Mouse (Mus musculus) CD4-positive helper T cell, adult 2 months (primary cell): ENCODE results near the gene Olfr541.
"Not testable (repeated sequence)": the region's sequence is repeated elsewhere in the genome, so short reads cannot be mapped to it uniquely, and the experiment has no call there.

Experiments
- DNase-seq: peaks from one replicate; pipeline ENCODE4 v3.0.0-alpha.2; 2012; ENCODE audit warnings: low read depth, missing footprints, low spot score

The Olfr541 gene

GRCm38 (mm10) chr7:140696967-140697366 is at the start of gene Olfr541:
Gene Olfr541 (plus strand): TSS chr7:140697267.
- DNase-seq: no peak

GRCm38 (mm10) chr7:140659630-140660029 is 37.4 kb upstream of the Olfr541 start, which contains the start of gene Olfr539:
Gene Olfr539 (plus strand): TSS chr7:140659930.
- DNase-seq: no peak

- DNase-seq: not testable (repeated sequence)
These were observed 26.4 kb upstream of the Olfr541 start for GRCm38 (mm10) chr7:140670693-140671092.

GRCm38 (mm10) chr7:140675863-140676262 is 21.2 kb upstream of the Olfr541 start:
- DNase-seq: no peak

- not testable (repeated sequence) for DNase-seq
These were observed 17.5 kb upstream of the Olfr541 start for GRCm38 (mm10) chr7:140679591-140679990.

GRCm38 (mm10) chr7:140681651-140682050 is 15.4 kb upstream of the Olfr541 start, which contains the start of gene Olfr45:
Gene Olfr45 (plus strand): TSS chr7:140681951.
- DNase-seq: no peak

- no peak for DNase-seq
These were observed 9.3 kb downstream of the Olfr541 start for GRCm38 (mm10) chr7:140706348-140706747.

- no peak for DNase-seq
These were observed 10.6 kb downstream of the Olfr541 start for GRCm38 (mm10) chr7:140707536-140708284.

GRCm38 (mm10) chr7:140717155-140718055 is 20.3 kb downstream of the Olfr541 start:
- no peak for DNase-seq

- no peak for DNase-seq
These were observed 24.0 kb downstream of the Olfr541 start for GRCm38 (mm10) chr7:140721095-140721494.

GRCm38 (mm10) chr7:140725558-140725957 is 28.5 kb downstream of the Olfr541 start:
- DNase-seq: no peak

GRCm38 (mm10) chr7:140733162-140733561 is 36.1 kb downstream of the Olfr541 start:
- DNase-seq: no peak

GRCm38 (mm10) chr7:140747402-140747801 is 50.3 kb downstream of the Olfr541 start:
- no peak for DNase-seq

- no peak for DNase-seq
These were observed 51.2 kb downstream of the Olfr541 start for GRCm38 (mm10) chr7:140748116-140748826.

- DNase-seq: no peak
These were observed 51.7 kb downstream of the Olfr541 start for GRCm38 (mm10) chr7:140748827-140749160.

GRCm38 (mm10) chr7:140754556-140754955 is 57.5 kb downstream of the Olfr541 start:
- no peak for DNase-seq
